Mouse (Mus musculus): Measurements from ENCODE around the gene Plcd1.
A peak's percentile ranks its signal among the peaks of the same experiment; 100 is the strongest.

The Plcd1 gene

GRCm38 (mm10) chr9:119091581-119092310 lies 1.6 kb downstream of the Plcd1 start:
- DNase-seq (ENCODE audit: low read depth), result no peak

DNA sequence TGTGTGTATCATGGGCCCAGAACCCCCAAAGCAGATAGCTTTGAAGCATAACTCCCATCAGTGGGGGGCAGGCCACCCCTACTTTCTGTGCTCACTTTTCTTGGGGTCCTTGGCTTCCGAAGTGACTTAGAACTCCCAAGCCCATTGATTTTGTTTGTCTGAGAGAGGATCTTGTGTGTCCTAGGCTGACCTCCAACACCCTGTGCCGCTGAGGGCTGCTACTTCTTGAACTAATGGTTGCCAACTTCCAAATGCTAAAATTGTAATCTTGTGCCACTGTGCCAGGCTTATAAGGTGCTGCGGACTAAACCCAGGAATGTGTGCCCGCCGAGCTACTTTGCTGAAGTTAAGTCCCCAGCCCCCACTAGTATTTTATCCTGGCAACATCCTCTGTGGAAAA lies 2.8 kb downstream of the Plcd1 start:
- no peak for DNase-seq (ENCODE audit: low read depth)

DNA sequence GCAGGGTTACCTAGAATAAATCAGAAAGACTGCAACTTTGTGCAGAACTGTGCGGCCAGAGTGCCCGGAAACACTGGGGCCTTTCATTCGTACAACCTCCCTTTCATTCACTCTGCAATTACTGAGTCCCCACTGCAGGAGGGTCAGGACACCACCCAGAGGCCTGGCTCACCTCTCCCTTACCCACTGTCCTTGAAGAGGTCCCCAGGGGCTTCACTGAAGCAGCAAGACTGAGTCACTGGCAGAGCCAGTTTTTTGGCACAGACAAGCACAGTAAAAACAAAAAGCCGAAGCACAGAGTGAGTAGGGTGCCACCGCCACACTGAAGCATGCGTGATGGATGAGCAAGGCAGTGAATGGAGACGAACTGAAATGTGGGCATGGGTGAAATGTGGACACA lies 3.9 kb downstream of the Plcd1 start:
- DNase-seq (ENCODE audit: low read depth), result no peak

- peak; percentile 91 for DNase-seq (ENCODE audit: low read depth)
Observed at GRCm38 (mm10) chr9:119088148-119088801, 5.0 kb downstream of the Plcd1 start.

DNA sequence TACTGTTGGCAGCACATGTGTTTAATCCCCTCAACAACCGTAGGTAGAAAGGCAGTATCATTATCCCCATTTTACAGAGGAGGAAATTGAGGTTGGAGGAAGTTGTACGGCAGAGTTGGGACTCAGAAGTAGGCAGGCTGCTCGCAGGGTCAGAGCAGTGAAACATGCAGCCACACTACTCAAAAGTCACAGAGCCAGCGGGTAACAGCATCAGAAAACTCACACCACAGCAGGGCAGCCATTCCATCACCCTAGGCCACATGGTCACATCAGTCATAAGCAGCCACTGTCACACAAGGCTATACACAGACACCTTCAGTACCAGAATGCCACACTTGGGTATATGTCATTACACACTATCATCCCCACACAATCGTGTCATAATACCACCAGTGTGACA lies 6.0 kb downstream of the Plcd1 start:
- no peak for DNase-seq (ENCODE audit: low read depth)

DNA sequence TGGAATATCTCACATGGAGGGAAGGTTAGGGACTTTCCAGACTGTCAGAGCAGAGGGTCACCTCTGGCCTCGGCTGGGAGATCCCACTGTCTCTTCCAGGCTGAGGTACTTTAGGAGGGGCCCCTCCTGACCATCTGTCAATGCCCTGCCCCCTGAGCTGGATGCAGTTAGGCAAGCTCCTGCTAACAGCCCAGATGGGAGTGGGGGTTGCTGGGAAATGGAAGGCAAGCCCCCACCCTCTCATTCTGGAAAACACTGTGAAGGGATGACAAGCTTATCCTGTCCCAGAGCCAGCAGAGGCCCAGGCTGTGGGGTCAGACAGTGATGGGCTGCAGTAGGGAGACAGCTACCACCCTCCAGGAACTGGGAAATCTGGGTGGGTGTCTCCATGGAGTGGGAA lies 6.9 kb downstream of the Plcd1 start:
- no peak for DNase-seq (ENCODE audit: low read depth)

DNA sequence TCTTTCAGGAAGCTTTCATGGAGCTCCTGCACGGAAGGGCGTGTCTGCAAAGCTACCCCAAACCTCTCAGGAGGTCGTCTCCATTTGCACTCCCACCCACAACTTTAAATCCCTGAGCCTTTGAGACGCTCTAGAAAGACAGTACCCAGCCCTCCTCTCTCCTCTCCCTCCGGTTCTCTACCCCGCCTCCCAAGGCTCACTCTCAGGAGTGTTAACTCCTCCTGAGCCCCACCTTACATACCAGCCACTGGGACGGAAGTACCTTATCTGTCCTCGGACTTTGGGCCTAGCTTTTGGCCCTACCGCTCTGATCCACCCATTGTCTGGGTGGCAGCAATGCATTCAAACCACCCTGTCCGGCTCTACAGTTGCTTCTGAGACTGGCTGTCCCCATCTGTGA lies 9.3 kb downstream of the Plcd1 start:
- DNase-seq (ENCODE audit: low read depth), result no peak

DNA sequence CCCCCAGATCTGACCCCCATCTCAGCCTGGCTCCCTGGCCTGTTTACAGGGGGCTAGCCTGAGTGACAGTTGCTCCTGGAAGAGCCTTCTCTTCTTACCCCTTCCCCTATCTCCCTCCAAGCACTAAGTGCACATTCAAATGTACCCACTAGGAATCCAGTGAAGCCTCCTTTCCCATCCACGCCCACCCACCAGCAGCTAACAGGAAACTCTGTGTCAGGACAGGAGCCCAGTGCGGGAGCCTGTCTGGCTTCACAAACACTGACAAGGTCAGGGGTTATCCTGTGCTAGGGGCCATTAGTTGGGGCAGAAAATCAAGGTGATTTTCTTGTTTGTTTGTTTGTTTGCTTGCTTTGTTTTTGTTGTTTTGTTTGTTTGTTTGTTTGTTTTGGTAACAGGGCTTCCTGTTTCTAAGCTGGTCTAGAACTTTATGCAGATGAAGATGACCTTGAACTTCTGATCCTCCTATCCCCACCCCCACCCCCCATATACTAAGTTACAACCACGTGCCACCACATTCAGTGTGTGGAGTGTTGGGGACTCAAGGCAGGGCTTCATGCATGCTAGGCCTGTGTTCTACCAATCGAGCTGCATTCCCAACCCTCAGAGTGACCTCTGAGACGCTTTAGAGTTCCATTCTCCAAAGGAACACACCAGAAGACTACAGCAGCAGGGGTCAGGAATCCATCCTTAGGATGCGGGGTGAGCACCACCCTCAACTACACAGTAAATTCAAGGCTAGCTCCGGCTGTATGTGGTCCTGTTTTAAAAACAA lies 10.5 kb downstream of the Plcd1 start:
- DNase-seq (ENCODE audit: low read depth), result no peak

GRCm38 (mm10) chr9:119082039-119082438 lies 11.3 kb downstream of the Plcd1 start:
- no peak for DNase-seq (ENCODE audit: low read depth)

DNA sequence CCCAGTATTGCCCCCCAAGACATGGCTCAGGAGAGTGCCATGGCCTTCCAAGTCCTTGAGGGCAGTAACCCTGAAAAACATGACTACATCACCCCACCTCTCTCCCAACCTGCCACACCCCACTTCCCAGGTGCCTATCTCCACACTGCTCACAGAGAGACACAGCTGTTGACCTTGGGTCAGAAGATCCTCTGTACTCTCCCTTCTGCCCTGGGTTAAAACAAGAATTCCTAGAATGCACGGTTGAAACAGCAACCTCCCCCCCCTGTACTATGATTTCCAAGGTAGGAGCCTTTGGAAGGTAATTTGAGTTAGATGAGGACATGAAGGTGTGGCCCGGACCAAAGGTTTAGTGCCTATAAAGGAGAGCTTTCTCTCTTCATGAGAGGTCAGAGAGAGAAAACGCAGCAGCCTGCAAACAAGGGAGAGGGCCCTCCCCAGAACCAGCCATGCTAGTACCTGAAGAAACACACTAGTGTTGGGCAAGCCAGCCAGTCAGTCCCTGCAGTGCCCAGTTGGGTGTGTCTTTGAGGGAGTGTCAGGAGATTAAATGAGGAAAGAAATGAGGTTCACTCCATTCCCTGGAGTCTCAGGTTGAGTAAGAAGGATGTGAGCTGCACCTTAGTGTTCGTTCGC lies 13.1 kb downstream of the Plcd1 start:
- DNase-seq (ENCODE audit: low read depth), result no peak

GRCm38 (mm10) chr9:119075685-119076084 lies 17.6 kb downstream of the Plcd1 start:
- no peak for DNase-seq (ENCODE audit: low read depth)

- DNase-seq (ENCODE audit: low read depth), result no peak
Observed at GRCm38 (mm10) chr9:119073184-119073895, 20.0 kb downstream of the Plcd1 start.

DNA sequence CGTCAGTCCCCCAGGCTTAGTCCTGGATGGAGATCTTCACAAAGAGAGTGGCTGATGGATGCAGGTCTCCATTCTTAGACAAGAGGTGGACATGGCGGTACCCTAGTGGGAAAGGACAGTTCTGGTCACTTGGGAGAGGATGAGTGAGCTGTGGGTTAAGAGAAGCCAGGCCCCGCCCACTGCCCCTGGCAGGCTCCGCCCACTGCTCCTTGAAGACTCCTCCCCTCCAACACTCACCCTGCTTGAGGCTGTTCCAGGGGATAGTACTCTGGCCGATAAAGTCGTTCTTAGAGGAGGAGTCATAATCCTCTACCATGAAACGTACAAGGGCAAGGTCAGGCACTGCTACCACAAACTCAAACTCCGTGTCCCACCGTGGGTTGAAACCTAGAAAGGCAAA lies 21.5 kb downstream of the Plcd1 start:
- DNase-seq (ENCODE audit: low read depth), result no peak

DNA sequence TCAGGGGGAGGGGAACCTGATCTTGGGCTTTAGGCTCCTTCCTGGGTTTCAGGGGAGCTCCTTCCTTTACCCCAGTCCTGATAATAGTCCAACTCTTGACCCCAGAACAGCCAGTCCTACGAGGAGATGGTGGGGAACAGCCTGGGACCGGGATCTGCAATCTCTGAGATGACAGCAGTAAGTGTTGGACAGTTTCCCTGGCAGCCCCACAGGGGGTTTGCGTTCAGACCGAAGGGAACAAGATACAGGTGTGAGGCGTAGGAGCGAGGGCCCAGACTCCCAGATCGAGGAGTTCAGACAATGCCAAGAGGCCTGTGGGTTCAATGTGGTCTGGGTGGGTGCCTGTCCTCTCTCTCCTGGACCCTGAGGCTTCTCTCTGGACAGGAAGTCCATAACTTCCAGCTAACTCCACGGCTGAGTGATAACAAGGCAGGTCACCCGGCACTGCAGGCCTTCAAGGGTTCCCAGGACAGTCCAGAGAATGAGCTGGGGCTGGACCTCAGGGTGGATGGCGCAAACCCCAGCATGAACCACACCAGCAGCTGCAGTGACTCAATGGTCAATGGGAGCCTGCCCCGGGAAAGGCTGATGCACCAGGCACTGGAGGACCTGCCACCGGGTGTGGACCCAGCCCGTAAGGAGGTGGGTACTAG lies 23.0 kb downstream of the Plcd1 start:
- DNase-seq (ENCODE audit: low read depth), result no peak

DNA sequence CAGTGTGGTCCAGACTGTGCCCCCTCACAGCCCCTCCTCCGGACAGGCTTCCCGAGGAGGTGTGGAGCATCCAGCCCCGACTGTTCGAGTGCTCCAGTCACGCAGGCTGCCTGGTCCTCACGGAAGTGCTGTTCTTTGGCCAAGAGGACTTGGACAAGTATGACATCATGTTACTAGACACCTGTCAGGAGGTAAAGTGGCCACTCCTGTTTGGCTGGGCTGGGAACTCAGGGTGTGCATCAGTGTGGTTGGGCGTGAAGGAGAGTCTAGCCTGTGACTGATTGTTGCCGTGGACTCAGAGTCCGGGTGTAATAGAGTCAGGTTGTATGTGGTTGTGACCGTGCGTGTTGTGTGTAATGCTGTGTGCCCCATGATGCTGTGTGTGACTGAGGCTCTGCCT lies 25.0 kb downstream of the Plcd1 start:
- no peak for DNase-seq (ENCODE audit: low read depth)

DNA sequence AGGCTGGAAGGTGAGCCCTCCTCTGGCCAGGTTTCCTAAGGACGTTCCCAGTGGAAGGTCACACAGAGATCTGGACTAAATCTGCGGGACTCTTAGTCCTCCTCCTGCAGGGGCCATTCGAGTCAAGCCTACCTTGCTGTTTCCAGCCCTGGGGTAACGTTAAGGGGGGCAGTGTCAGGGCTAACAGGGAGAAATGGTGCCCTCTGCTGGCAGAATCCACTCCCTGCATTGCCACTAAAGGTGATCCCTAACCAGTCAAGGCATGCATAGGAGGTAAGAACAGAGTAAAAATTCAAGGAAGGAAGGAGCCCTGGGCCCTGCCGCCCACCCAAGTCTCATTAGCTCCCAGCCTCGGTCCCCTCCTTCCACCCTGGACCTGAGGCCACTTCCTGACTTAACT lies 25.7 kb downstream of the Plcd1 start:
- DNase-seq (ENCODE audit: low read depth), result peak; percentile 75

- peak; percentile 18 for DNase-seq (ENCODE audit: low read depth)
Observed at GRCm38 (mm10) chr9:119064296-119064695, 29.0 kb downstream of the Plcd1 start.

GRCm38 (mm10) chr9:119063036-119063644 lies 30.2 kb downstream of the Plcd1 start:
- DNase-seq (ENCODE audit: low read depth), result peak; percentile 51

DNA sequence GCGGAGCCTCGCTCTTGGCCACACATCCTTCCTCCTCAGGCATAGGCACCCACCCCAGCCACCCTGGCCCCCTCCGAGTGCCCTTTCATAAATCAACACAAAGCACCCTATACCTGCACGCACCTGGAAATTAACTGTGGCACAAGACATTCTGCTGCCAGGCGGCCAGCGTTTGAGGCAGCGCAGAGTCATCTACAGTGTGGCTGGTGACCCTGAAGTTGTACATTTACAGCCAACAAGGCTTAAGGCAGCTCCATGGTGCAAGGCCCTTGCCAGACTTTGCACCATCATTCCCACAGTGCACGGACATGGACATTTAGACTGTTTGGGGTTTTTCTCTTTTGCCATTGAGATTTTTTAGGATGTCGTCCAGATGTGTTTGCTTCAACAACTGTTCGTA lies 32.6 kb downstream of the Plcd1 start:
- DNase-seq (ENCODE audit: low read depth), result no peak

DNA sequence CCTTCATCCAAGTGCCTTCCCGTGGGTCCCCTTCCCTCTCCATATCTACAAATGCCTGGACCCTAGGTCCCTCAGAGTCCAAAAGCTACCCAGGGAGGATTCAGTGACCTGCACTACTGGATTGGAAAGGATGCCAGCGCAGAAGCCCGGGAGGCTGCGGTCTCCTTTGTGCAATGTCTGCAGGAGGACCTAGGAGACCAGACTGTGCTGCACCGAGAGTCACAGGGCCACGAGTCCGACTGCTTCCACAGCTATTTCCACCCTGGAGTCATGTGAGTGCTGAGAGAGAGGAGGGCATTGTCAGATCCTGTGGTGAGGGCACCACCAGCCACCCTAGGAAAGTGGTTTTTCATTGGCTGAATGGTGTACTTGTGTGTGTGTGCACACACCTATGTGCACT lies 35.1 kb downstream of the Plcd1 start:
- no peak for DNase-seq (ENCODE audit: low read depth)

GRCm38 (mm10) chr9:119055336-119055735 lies 38.0 kb downstream of the Plcd1 start:
- peak; percentile 56 for DNase-seq (ENCODE audit: low read depth)

Measured in induced T-regulatory cell, adult 2 months (primary cell).